Mouse (Mus musculus): ENCODE measurements at regions not wholly inside any gene's neighbourhood (a gene's known extent, or its start where the extent isn't known, plus 50 kb on each side); places are given as distances from the start of the nearest gene placed in this dataset.
"Not testable (repeated sequence)": the region's sequence is repeated elsewhere in the genome, so short reads cannot be mapped to it uniquely, and the experiment has no call there.

GRCm38 (mm10) chr14:90062855-90063254 is 1591.7 kb upstream of the Pcdh20 start:
- Histone ChIP-seq H3K27me3 (ENCODE audit: control insufficient read depth, insufficient read depth, low read length) (no peaks in the 10 kb centered on the region), H3K4me1 (ENCODE audit: control insufficient read depth, insufficient read depth, low read length) (no peaks in the 10 kb centered on the region), H3K27ac (no peak overlapping the region), H3K4me3 (no peak overlapping the region), H3K79me2 (replicated peaks; ENCODE audit: control insufficient read depth, insufficient read depth, low read length) (no peaks in the 10 kb centered on the region), H3K9ac (ENCODE audit: low read depth, low read length) (no peak overlapping the region), H3K36me3 (ENCODE audit: control insufficient read depth, insufficient read depth, low read length) (no peaks in the 10 kb centered on the region)
- TF ChIP-seq EP300 (IDR thresholded peaks at IDR 0.05; ENCODE audit: insufficient read depth, low read depth, low read length) (no peak), CTCF (IDR thresholded peaks at IDR 0.05) (no peak), POLR2A (IDR thresholded peaks at IDR 0.05; ENCODE audit: insufficient read depth, low read depth, low read length) (no peak)
- intact Hi-C loops (cut with DNase I) = no loop called here
- no peak for DNase-seq
- WGBS = 71% methylated on average over 2 of the region's 2 CpGs

DNA sequence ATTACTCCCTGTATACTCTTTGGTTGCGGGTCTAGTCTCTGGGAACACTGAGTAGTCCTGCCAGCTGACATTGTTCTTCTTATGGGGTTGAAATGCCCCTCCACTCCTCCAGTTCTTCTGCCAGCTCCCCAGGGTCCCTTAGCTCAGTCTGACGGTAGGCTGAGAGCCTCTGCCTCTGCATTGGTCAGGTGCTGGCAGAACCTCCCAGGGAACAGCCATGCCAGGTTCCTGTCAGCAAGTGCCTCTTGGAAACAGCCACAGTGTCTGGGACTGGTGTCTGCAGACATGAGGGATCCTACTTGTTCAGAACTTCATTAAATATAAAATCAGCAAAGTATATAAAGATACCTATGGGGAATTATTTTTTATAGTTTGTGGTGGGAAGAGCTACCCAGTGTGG is 1578.6 kb upstream of the Pcdh20 start:
- intact Hi-C loops (cut with DNase I) = no loop called here
- H3K27ac ChIP-seq = no peak overlapping the region
- DNase-seq = peak; percentile 35 to 40
- no peak overlapping the region for H3K4me3 ChIP-seq
- no peak overlapping the region for H3K9ac ChIP-seq (ENCODE audit: low read depth, low read length)
- H3K36me3 ChIP-seq (ENCODE audit: control insufficient read depth, insufficient read depth, low read length) = no peaks in the 10 kb centered on the region
- WGBS = 36% methylated on average over 2 of the region's 2 CpGs
- H3K4me1 ChIP-seq (ENCODE audit: control insufficient read depth, insufficient read depth, low read length) = no peaks in the 10 kb centered on the region
- TF ChIP-seq POLR2A (IDR thresholded peaks at IDR 0.05; ENCODE audit: insufficient read depth, low read depth, low read length) (no peak), CTCF (IDR thresholded peaks at IDR 0.05) (no peak), EP300 (IDR thresholded peaks at IDR 0.05; ENCODE audit: insufficient read depth, low read depth, low read length) (no peak)
- H3K27me3 ChIP-seq (ENCODE audit: control insufficient read depth, insufficient read depth, low read length) = no peaks in the 10 kb centered on the region
- H3K79me2 ChIP-seq (replicated peaks; ENCODE audit: control insufficient read depth, insufficient read depth, low read length) = no peaks in the 10 kb centered on the region

DNA sequence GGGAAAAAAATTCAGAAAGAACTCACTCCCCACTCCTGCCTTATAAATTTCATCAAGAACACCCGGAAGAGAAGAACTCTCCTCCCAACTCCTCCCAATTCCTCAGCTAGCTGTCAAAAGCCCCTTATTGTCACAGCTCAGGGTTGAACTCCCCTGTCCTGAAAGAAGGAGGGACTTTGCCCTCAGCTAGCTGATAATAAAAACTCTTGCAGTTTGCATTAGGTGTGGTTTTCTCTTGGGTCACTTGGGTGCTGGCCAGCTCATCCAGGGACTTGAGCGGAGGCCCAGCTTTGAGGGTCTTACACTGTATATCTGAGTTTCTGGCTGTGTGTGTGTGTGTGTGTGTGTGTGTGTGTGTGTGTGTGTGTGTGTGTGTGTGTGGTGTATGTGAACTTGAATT is 1577.6 kb upstream of the Pcdh20 start:
- H3K9ac ChIP-seq (ENCODE audit: low read depth, low read length); intact Hi-C loops (cut with DNase I); H3K36me3 ChIP-seq (ENCODE audit: control insufficient read depth, insufficient read depth, low read length); H3K79me2 ChIP-seq (replicated peaks; ENCODE audit: control insufficient read depth, insufficient read depth, low read length); H3K4me1 ChIP-seq (ENCODE audit: control insufficient read depth, insufficient read depth, low read length); H3K27ac ChIP-seq; H3K27me3 ChIP-seq (ENCODE audit: control insufficient read depth, insufficient read depth, low read length); H3K4me3 ChIP-seq; DNase-seq: not testable (repeated sequence)
- 58% methylated on average over 2 of the region's 2 CpGs for WGBS

Data from heart, adult 2 months (tissue).